Mouse (Mus musculus): ENCODE results near the gene Krtap5-4. TPM values are rescaled to one million over a fixed set of nuclear protein-coding genes. Genes with fewer than 3 reads are reported as not detected.

Gene Krtap5-4
- total and polyA plus RNA-seq, 3 experiments = not detected

DNA sequence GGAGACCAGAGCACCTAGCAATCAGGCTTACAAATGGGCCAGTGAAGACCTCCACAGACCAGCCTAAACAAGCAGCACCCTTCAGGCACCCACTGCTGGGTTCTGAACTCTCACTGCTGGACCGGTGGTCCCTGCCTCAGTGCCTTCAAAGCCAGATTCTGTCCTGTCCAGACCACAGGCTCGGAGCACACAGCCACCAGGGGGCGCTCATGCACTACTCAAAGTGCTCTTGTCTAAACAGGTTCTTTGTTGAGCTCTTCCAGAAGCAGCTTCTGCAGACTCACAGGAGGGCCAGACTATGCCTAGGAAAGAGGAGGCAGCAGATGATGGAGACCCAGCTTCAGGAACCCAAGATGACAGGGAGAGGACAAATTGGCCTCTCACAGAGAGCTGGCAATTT lies 30.9 kb downstream of the Krtap5-4 start:
- no peak overlapping the region for H3K9ac ChIP-seq (ENCODE audit: insufficient read depth, low read depth)
- peaks cover 22% of the 10 kb centered on the region for H3K27me3 ChIP-seq (replicated peaks)
- H3K4me1 ChIP-seq (ENCODE audit: control insufficient read depth in 1 of 2, insufficient read depth in 2 of 2) = no peaks in the 10 kb centered on the region
- no peak overlapping the region for H3K4me3 ChIP-seq (replicated peaks in 1 of 3; ENCODE audit: low read depth in 2 of 3, low read length in 2 of 3, poor library complexity in 1 of 3)
- H3K4me2 ChIP-seq (ENCODE audit: insufficient read depth, low read depth, poor library complexity, severe bottlenecking) = no peak overlapping the region
- no peaks in the 10 kb centered on the region for H3K36me3 ChIP-seq (replicated peaks in 1 of 2; ENCODE audit: control insufficient read depth in 1 of 2, insufficient read depth in 1 of 2, low read length in 1 of 2)
- H3K79me2 ChIP-seq (replicated peaks; ENCODE audit: control insufficient read depth, extremely low read depth, insufficient read depth, poor library complexity, severe bottlenecking) = no peaks in the 10 kb centered on the region
- no peaks in the 10 kb centered on the region for H3K9me3 ChIP-seq (replicated peaks; ENCODE audit: low read length)
- dilution Hi-C loops (cut with MboI; ENCODE audit: extremely low pct_ligation_motif_present, extremely low pct_unique_long_range_greater_than_20kb, low sequenced_read_pairs) = no loop called here
- in situ Hi-C loops (cut with MboI; ENCODE audit: low pct_ligation_motif_present, low pct_unique_long_range_greater_than_20kb, low sequenced_read_pairs) = loop anchor here (10.0 kb wide), 1 partner anchor 341 kb away; no protein-coding TSS in a partner anchor
- H3K27ac ChIP-seq (ENCODE audit: insufficient read depth, low read depth) = no peak overlapping the region
- DNase-seq (ENCODE audit: extremely low read depth) = peak; percentile 80
- TF ChIP-seq SMC3 (IDR thresholded peaks at IDR 0.05; ENCODE audit: low read depth, low read length) (peak; percentile 94), UBTF (IDR thresholded peaks at IDR 0.05; ENCODE audit: low read depth, low read length) (no peak), KAT2A (IDR thresholded peaks at IDR 0.05; ENCODE audit: insufficient replicate concordance, low read length) (no peak), CHD2 (IDR thresholded peaks at IDR 0.05; ENCODE audit: low read length) (no peak), ZNF384 (IDR thresholded peaks at IDR 0.05; ENCODE audit: low read depth, low read length) (no peak), CTCF (conservative IDR thresholded peaks at IDR 0.05 in 1 of 2, IDR thresholded peaks at IDR 0.05 in 1 of 2; ENCODE audit: low read depth in 2 of 2, low read length in 2 of 2) (peak; percentile 80 to 94), RAD21 (IDR thresholded peaks at IDR 0.05; ENCODE audit: low read depth, low read length) (peak; percentile 94), PAX5 (IDR thresholded peaks at IDR 0.05; ENCODE audit: low read length) (no peak), MEF2A (IDR thresholded peaks at IDR 0.05; ENCODE audit: borderline replicate concordance, low read depth, low read length) (no peak), ELF1 (IDR thresholded peaks at IDR 0.05; ENCODE audit: low read depth, low read length) (no peak), TCF12 (IDR thresholded peaks at IDR 0.05; ENCODE audit: low read depth, low read length) (no peak), ZC3H11A (IDR thresholded peaks at IDR 0.05; ENCODE audit: low read depth, low read length) (peak; percentile 56)

DNA sequence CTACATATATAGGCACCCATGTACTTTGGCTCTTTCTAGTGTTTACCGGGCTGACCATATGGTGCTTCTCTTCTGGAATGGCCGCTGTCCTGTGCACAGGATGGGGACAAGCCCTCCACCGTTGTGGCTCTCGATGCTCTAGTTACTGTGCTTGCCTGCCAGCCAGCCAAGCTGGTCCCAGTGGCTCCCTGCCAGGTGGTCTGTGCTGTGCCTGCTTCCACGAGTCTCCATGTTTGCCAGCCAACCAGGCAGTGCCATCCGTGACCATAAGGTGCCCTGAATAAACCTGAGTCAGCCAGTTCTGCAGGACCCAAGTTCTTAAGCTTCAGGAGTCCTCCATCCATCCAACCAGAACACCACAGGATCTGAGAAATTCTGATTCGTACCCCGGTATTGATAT lies 31.8 kb downstream of the Krtap5-4 start:
- TF ChIP-seq SIN3A (IDR thresholded peaks at IDR 0.05; ENCODE audit: low read length) = no peak
- no peak for TF ChIP-seq PAX5 (IDR thresholded peaks at IDR 0.05; ENCODE audit: low read length)
- no peak for TF ChIP-seq MAX (IDR thresholded peaks at IDR 0.05; ENCODE audit: low read length)
- no peak for TF ChIP-seq MXI1 (IDR thresholded peaks at IDR 0.05; ENCODE audit: low read depth, low read length)
- no peak for TF ChIP-seq MEF2A (IDR thresholded peaks at IDR 0.05; ENCODE audit: borderline replicate concordance, low read depth, low read length)
- TF ChIP-seq GABPA (IDR thresholded peaks at IDR 0.05; ENCODE audit: insufficient replicate concordance, low read depth, low read length) = no peak
- TF ChIP-seq EP300 (IDR thresholded peaks at IDR 0.05; ENCODE audit: low read length) = no peak
- TF ChIP-seq POLR2AphosphoS2 (IDR thresholded peaks at IDR 0.05; ENCODE audit: low read depth, low read length) = no peak
- no peak for TF ChIP-seq RAD21 (IDR thresholded peaks at IDR 0.05; ENCODE audit: low read depth, low read length)
- no peak for DNase-seq (ENCODE audit: extremely low read depth)
- Histone ChIP-seq H3K4me3 (replicated peaks in 1 of 3; ENCODE audit: low read depth in 2 of 3, low read length in 2 of 3, poor library complexity in 1 of 3) (no peak overlapping the region), H3K4me1 (ENCODE audit: control insufficient read depth in 1 of 2, insufficient read depth in 2 of 2) (peaks cover 0 to 5% of the 10 kb centered on the region in 2 experiments; a peak in 2 of 4 replicates), H3K9ac (ENCODE audit: insufficient read depth, low read depth) (no peak overlapping the region), H3K27ac (ENCODE audit: insufficient read depth, low read depth) (no peak overlapping the region), H3K79me2 (replicated peaks; ENCODE audit: control insufficient read depth, extremely low read depth, insufficient read depth, poor library complexity, severe bottlenecking) (no peaks in the 10 kb centered on the region), H3K4me2 (ENCODE audit: insufficient read depth, low read depth, poor library complexity, severe bottlenecking) (no peak overlapping the region), H3K9me3 (replicated peaks; ENCODE audit: low read length) (no peaks in the 10 kb centered on the region), H3K27me3 (replicated peaks) (peaks cover 14% of the 10 kb centered on the region), H3K36me3 (replicated peaks in 1 of 2; ENCODE audit: control insufficient read depth in 1 of 2, insufficient read depth in 1 of 2, low read length in 1 of 2) (no peaks in the 10 kb centered on the region)
- in situ Hi-C loops (cut with MboI; ENCODE audit: low pct_ligation_motif_present, low pct_unique_long_range_greater_than_20kb, low sequenced_read_pairs) = loop anchor here (5.0 to 10.0 kb wide), 4 partner anchors 77 to 340 kb away; no protein-coding TSS in a partner anchor
- dilution Hi-C loops (cut with MboI; ENCODE audit: extremely low pct_ligation_motif_present, extremely low pct_unique_long_range_greater_than_20kb, low sequenced_read_pairs) = no loop called here

Measured in CH12.LX (cell line).